Mouse (Mus musculus): ENCODE data around the gene Zfp493. TPM values are rescaled to one million over a fixed set of nuclear protein-coding genes. Genes with fewer than 3 reads are reported as not detected.
"Not testable (repeated sequence)": the region's sequence is repeated elsewhere in the genome, so short reads cannot be mapped to it uniquely, and the experiment has no call there.

The Zfp493 gene
- polyA plus RNA-seq, 1 experiment: 16.6 TPM

GRCm38 (mm10) chr13:67755761-67756160, 23.7 kb upstream of the Zfp493 start:
- Histone ChIP-seq H3K27me3 (ENCODE audit: control insufficient read depth, insufficient read depth, low read length, poor library complexity, severe bottlenecking) (no peaks in the 10 kb centered on the region), H3K9me3 (replicated peaks; ENCODE audit: control insufficient read depth, insufficient read depth, low read length, poor library complexity, severe bottlenecking) (no peaks in the 10 kb centered on the region), H3K27ac (ENCODE audit: insufficient read depth, low read length) (no peak overlapping the region), H3K4me1 (ENCODE audit: control insufficient read depth, insufficient read depth, low read length) (no peaks in the 10 kb centered on the region), H3K9ac (ENCODE audit: low read depth, poor library complexity, severe bottlenecking) (peak overlapping the region; percentile 44; the same call in 1 of the 2 replicates), H3K36me3 (ENCODE audit: control insufficient read depth, insufficient read depth, low read length, poor library complexity, severe bottlenecking) (no peaks in the 10 kb centered on the region), H3K4me3 (ENCODE audit: low read depth, low read length) (no peak overlapping the region)
- no peak for TF ChIP-seq CTCF (IDR thresholded peaks at IDR 0.05; ENCODE audit: low read depth, low read length)
- TF ChIP-seq POLR2A (IDR thresholded peaks at IDR 0.05; ENCODE audit: insufficient read depth, low read length): no peak
- TF ChIP-seq EP300 (IDR thresholded peaks at IDR 0.05; ENCODE audit: insufficient read depth, low read depth, low read length): no peak

- Histone ChIP-seq H3K9me3 (replicated peaks; ENCODE audit: control insufficient read depth, insufficient read depth, low read length, poor library complexity, severe bottlenecking) (no peaks in the 10 kb centered on the region), H3K27ac (ENCODE audit: insufficient read depth, low read length) (no peak overlapping the region), H3K4me3 (ENCODE audit: low read depth, low read length) (no peak overlapping the region), H3K36me3 (ENCODE audit: control insufficient read depth, insufficient read depth, low read length, poor library complexity, severe bottlenecking) (no peaks in the 10 kb centered on the region), H3K4me1 (ENCODE audit: control insufficient read depth, insufficient read depth, low read length) (no peaks in the 10 kb centered on the region), H3K9ac (ENCODE audit: low read depth, poor library complexity, severe bottlenecking) (no peak overlapping the region), H3K27me3 (ENCODE audit: control insufficient read depth, insufficient read depth, low read length, poor library complexity, severe bottlenecking) (no peaks in the 10 kb centered on the region)
- TF ChIP-seq CTCF (IDR thresholded peaks at IDR 0.05; ENCODE audit: low read depth, low read length) (no peak), EP300 (IDR thresholded peaks at IDR 0.05; ENCODE audit: insufficient read depth, low read depth, low read length) (no peak), POLR2A (IDR thresholded peaks at IDR 0.05; ENCODE audit: insufficient read depth, low read length) (no peak)
These were observed 19.5 kb upstream of the Zfp493 start for GRCm38 (mm10) chr13:67759966-67760365.

GRCm38 (mm10) chr13:67763031-67763768, 16.3 kb upstream of the Zfp493 start:
- H3K9me3 ChIP-seq (replicated peaks; ENCODE audit: control insufficient read depth, insufficient read depth, low read length, poor library complexity, severe bottlenecking): no peaks in the 10 kb centered on the region
- H3K27ac ChIP-seq (ENCODE audit: insufficient read depth, low read length): no peak overlapping the region
- no peak for TF ChIP-seq EP300 (IDR thresholded peaks at IDR 0.05; ENCODE audit: insufficient read depth, low read depth, low read length)
- no peak for TF ChIP-seq POLR2A (IDR thresholded peaks at IDR 0.05; ENCODE audit: insufficient read depth, low read length)
- TF ChIP-seq CTCF (IDR thresholded peaks at IDR 0.05; ENCODE audit: low read depth, low read length): no peak
- no peaks in the 10 kb centered on the region for H3K36me3 ChIP-seq (ENCODE audit: control insufficient read depth, insufficient read depth, low read length, poor library complexity, severe bottlenecking)
- H3K9ac ChIP-seq (ENCODE audit: low read depth, poor library complexity, severe bottlenecking): no peak overlapping the region
- H3K27me3 ChIP-seq (ENCODE audit: control insufficient read depth, insufficient read depth, low read length, poor library complexity, severe bottlenecking): no peaks in the 10 kb centered on the region; the same call in 1 of the 2 replicates
- no peak overlapping the region for H3K4me3 ChIP-seq (ENCODE audit: low read depth, low read length)
- no peaks in the 10 kb centered on the region for H3K4me1 ChIP-seq (ENCODE audit: control insufficient read depth, insufficient read depth, low read length)

- TF ChIP-seq EP300 (IDR thresholded peaks at IDR 0.05; ENCODE audit: insufficient read depth, low read depth, low read length): peak; percentile 77; the same call in 1 of the 2 replicates
- TF ChIP-seq CTCF (IDR thresholded peaks at IDR 0.05; ENCODE audit: low read depth, low read length): no peak
- Histone ChIP-seq H3K36me3 (ENCODE audit: control insufficient read depth, insufficient read depth, low read length, poor library complexity, severe bottlenecking) (peaks cover 6% of the 10 kb centered on the region; the same call in 1 of the 2 replicates), H3K9me3 (replicated peaks; ENCODE audit: control insufficient read depth, insufficient read depth, low read length, poor library complexity, severe bottlenecking) (peaks cover 15% of the 10 kb centered on the region), H3K4me3 (ENCODE audit: low read depth, low read length) (no peak overlapping the region), H3K27ac (ENCODE audit: insufficient read depth, low read length) (no peak overlapping the region), H3K9ac (ENCODE audit: low read depth, poor library complexity, severe bottlenecking) (no peak overlapping the region), H3K27me3 (ENCODE audit: control insufficient read depth, insufficient read depth, low read length, poor library complexity, severe bottlenecking) (no peaks in the 10 kb centered on the region), H3K4me1 (ENCODE audit: control insufficient read depth, insufficient read depth, low read length) (no peaks in the 10 kb centered on the region)
These were observed 12.5 kb downstream of the Zfp493 start for GRCm38 (mm10) chr13:67791921-67792455.

GRCm38 (mm10) chr13:67798618-67799017, 19.1 kb downstream of the Zfp493 start:
- H3K27ac ChIP-seq (ENCODE audit: insufficient read depth, low read length): peak overlapping the region; percentile 98
- H3K36me3 ChIP-seq (ENCODE audit: control insufficient read depth, insufficient read depth, low read length, poor library complexity, severe bottlenecking): no peaks in the 10 kb centered on the region
- no peak for TF ChIP-seq CTCF (IDR thresholded peaks at IDR 0.05; ENCODE audit: low read depth, low read length)
- no peak for TF ChIP-seq POLR2A (IDR thresholded peaks at IDR 0.05; ENCODE audit: insufficient read depth, low read length)
- 0 out of 2 replicates have a peak, but pooled peaks have one; percentile 55 for TF ChIP-seq EP300 (IDR thresholded peaks at IDR 0.05; ENCODE audit: insufficient read depth, low read depth, low read length)
- H3K27me3 ChIP-seq (ENCODE audit: control insufficient read depth, insufficient read depth, low read length, poor library complexity, severe bottlenecking): no peaks in the 10 kb centered on the region
- no peaks in the 10 kb centered on the region for H3K9me3 ChIP-seq (replicated peaks; ENCODE audit: control insufficient read depth, insufficient read depth, low read length, poor library complexity, severe bottlenecking)
- peak overlapping the region; percentile 68 for H3K9ac ChIP-seq (ENCODE audit: low read depth, poor library complexity, severe bottlenecking)
- H3K4me1 ChIP-seq (ENCODE audit: control insufficient read depth, insufficient read depth, low read length): peaks cover 7% of the 10 kb centered on the region
- H3K4me3 ChIP-seq (ENCODE audit: low read depth, low read length): peak overlapping the region; percentile 91

GRCm38 (mm10) chr13:67799151-67799550, 19.7 kb downstream of the Zfp493 start:
- not testable (repeated sequence) for H3K4me1 ChIP-seq (ENCODE audit: control insufficient read depth, insufficient read depth, low read length); H3K36me3 ChIP-seq (ENCODE audit: control insufficient read depth, insufficient read depth, low read length, poor library complexity, severe bottlenecking); H3K27me3 ChIP-seq (ENCODE audit: control insufficient read depth, insufficient read depth, low read length, poor library complexity, severe bottlenecking); H3K9me3 ChIP-seq (replicated peaks; ENCODE audit: control insufficient read depth, insufficient read depth, low read length, poor library complexity, severe bottlenecking)
- H3K9ac ChIP-seq (ENCODE audit: low read depth, poor library complexity, severe bottlenecking): peak overlapping the region; percentile 12; the same call in 1 of the 2 replicates
- H3K27ac ChIP-seq (ENCODE audit: insufficient read depth, low read length): peak overlapping the region; percentile 97
- peak overlapping the region; percentile 66; the same call in 1 of the 2 replicates for H3K4me3 ChIP-seq (ENCODE audit: low read depth, low read length)
- TF ChIP-seq EP300 (IDR thresholded peaks at IDR 0.05; ENCODE audit: insufficient read depth, low read depth, low read length): peak; percentile 83; the same call in 1 of the 2 replicates
